Mouse (Mus musculus) embryo, embryonic 10 days (tissue): ENCODE data around the gene Skil.
"Not testable (repeated sequence)": the region's sequence is repeated elsewhere in the genome, so short reads cannot be mapped to it uniquely, and the experiment has no call there.

Source experiments
- DNase-seq: peaks from one replicate; pipeline ENCODE4 v3.0.0-alpha.2; 2015; ENCODE audit warnings: low spot score

Skil gene

DNA sequence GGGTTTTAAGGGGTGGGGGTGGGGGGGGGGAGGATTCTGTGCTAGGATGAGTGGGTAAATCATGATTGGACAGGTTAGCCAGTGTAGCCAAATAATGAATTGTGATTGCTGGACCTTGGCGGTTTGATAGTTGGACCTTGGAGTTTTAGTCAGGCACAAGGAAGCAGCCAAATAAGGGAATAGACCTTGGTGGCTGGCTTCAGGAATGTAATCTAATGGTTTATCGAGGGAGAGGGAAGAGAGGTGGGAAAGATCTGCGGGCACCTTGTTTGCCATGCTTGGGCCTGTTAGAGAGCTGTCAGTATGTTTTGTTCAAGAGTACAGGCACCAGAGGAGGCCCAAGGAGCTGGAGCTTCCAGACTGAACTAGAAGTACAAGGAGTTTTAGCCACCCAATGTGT lies 32.0 kb downstream of the Skil start:
- DNase-seq, result no peak

DNA sequence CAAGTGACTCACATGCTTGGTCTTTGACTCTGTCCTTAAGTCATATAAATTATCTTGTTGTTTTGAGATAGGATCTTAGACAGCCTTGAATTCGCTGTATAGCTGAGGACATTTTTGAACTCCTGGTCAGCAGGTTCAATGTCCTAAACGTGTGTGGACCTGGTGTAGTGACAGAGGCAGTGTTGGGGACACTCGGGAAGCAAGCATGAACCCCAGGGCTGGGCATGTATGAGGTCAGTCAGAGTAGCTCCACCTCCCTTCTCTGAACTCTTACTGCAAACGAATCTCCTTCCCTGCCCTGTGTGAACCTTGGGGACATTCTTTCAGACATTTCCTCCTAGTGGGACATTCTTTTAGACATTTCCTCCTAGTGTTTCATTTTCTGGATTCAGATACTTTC lies 34.9 kb downstream of the Skil start:
- no peak for DNase-seq

DNA sequence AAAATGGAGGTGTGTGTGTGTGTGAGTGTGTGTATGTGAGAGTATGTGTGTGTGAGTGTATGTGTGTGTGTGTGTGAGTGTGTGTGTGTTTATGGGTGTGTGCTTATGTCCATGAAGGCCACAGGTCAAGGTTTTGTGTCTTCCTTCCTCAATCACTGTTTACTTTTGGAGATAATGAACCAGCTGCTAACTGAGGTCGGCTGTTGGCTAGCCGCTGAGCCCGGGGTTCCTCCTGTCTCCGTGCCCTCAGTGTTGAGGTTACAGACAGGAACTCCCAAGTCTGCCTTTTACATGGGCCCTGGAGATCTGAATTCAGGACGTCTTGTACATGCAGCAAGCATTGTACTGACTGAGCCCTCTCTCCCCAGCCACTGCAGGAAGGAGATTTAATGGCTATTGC lies 38.8 kb downstream of the Skil start:
- no peak for DNase-seq

DNA sequence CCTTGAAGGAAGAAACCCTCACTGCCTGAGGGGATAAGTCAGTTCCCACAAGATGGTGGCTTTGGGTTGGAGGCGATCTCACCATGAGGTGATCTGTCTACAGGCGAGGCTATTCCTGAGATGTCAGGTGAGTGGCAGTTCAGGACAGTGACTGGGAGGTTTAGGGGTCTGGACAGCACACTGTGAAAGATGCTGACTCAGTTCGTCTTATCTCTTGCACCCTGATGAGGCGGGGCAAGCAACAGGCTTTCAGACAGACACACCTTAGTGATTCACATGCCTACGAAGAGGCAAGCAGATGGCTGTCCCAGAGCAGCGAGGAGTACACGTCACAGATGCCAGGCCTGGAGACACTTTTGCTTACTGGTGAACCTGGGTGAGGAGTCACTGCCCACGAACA lies 39.4 kb downstream of the Skil start:
- no peak for DNase-seq

DNA sequence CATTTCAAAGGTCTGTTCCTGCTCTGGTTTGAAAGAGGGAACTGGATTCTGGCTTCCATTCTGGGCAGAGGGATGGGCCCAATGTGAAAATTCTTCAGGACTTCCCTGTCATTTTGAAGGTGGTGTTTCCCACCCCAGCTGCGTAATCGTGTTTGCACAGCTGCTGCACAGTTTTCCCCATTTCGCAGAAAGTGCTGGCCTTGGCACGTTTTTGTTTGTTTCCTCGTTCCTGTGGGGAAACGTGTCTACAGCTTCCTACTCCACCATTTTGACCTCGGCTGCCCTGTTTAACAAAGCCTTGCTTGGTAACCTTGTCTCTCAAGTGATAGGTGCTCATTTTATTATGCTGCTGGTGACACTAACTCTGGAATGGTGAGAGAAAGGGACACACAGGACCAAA lies 39.8 kb downstream of the Skil start:
- peak; percentile 21 for DNase-seq

DNA sequence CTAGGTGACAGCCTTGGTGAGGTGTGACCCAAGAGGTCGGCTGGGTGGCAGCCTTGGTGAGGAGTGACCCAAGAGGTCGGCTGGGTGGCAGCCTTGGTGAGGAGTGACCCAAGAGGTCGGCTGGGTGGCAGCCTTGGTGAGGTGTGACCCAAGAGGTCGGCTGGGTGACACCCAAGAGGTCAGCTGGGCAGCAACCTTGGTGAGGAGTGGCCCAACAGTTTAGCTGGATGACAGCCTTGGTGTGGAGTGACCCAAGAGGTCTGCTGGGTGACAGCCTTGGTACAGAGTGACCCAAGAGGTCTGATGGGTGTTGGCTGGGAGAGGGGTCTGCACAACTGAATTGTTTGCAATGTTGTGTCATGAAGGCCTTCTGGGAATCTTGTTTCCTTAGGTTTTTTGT lies 41.7 kb downstream of the Skil start:
- not testable (repeated sequence) for DNase-seq

DNA sequence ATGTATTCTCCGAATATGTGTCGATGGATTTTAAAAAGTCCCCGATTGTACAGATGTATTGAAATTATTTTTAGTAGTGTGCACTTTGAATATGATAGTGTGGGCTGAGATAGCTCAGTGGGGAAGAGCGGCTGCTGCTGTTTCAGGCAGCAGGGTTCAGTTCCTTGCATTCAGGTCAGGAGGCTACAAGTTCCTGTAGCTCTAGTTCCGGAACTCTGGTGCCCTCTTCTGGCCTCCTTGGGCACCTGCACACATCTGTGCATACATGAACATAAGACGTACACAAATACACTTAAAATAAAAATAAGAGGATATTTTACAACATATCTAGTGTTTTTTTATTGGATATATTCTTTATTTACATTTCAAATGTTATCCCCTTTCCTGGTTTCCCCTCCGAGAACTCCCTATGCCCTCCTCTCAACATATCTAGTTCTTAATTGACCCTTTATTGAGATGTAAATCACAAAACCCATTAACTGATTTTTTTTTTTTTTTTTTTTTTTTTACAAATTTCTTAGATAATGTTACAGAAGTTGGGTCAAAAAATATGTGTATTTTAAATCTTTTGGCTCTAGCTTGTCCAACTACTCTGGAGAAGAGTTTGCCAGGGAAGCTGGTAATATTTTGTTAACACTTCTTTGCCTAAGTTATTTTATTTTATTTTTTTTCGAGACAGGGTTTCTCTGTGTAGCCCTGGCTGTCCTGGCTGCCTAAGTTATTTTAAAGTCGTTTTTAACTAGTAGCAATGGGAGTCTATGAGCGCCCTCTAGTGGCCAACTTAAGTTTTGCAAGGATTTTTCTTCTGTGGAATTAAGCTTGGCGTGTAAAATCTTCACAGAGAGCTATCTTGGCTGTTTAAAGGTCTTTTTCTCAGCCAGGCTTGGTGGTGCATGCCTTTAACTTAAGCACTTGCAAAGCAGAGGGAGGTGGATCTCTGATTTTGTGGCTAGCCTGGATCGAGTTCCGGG lies 43.9 kb downstream of the Skil start:
- DNase-seq, result peak; percentile 68

DNA sequence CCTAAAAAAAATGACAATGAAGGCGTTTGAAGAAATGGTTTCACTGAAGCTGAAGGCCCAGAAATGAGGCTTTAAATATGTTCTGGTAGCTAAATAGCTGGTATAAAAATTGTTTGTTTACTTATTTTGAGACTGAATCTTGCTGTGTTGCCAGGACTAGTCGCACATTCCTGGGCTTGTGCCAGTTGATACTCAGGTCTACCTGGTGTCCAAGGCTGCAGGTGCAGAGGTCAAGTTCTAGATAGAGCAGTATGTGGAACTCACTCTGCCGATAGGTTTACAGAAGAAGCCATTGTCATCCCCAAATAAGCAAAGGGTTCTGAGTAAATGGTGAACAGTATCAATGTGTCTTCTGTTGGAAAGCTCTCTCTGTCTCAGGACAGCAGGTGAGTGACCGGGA lies 46.8 kb downstream of the Skil start:
- no peak for DNase-seq

DNA sequence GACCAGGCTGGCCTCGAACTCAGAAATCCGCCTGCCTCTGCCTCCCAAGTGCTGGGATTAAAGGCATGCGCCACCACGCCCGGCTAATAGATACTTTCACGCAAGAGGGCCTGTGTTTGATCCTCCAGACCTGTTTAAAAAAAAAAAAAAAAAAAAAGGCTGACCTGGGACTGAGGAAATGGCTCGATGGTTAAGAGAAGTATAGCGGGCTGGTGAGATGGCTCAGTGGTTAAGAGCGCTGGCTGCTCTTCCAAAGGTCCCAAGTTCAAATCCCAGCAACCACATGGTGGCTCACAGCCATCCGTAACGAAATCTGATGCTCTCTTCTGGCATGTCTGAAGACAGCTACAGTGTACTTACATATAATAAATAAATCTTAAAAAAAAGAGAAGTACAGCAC lies 50.4 kb downstream of the Skil start:
- not testable (repeated sequence) for DNase-seq

DNA sequence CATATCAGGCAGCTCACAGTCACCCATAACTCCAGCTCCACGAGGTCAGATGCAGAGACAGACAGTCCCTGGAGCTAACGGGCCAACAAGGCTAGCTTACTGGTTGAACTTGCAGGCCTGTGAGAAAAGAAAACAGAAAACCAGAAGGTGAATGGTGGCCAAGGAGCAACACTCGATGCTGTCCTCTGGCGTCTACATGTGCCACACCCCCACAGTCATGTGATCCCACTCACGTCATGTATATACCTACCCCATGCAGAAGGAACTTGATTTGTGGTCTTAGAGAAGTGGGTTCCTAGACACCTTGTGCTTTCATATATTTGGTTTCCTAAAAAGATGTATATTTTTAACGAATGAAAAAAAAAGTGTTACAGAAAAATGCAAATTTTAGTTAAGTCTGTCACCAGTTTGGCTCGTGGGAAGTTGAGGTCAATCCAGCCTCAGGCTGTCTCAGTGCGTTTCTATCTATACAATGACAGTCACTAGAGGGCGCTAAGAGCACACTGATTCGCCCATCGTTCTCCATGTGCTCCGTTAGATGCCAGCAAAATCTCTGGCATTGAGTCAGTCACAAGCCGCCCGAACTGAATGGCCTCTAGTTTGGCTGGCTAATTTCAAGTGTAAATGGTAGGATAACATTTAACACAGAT lies 50.9 kb downstream of the Skil start:
- DNase-seq, result peak; percentile 97

DNA sequence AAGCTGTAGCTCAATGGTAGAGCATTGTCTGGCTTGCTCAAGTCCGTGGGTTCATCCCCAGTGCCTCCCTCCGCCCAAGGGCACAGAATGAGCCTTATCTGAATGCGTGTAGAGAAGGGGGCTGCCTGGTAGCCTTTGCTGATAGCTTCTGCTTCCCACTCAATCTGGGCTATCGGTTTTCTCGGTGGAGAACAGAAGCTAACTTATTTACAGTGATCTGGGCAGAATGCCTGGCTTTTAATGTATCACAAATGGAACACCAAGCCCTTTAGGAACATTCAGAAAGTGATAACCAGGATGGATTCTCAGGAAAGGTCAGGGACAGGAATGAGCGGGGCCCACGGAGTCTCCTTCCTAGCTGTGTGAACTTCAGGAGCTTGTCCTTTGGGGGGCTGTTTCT lies 53.7 kb downstream of the Skil start:
- no peak for DNase-seq

DNA sequence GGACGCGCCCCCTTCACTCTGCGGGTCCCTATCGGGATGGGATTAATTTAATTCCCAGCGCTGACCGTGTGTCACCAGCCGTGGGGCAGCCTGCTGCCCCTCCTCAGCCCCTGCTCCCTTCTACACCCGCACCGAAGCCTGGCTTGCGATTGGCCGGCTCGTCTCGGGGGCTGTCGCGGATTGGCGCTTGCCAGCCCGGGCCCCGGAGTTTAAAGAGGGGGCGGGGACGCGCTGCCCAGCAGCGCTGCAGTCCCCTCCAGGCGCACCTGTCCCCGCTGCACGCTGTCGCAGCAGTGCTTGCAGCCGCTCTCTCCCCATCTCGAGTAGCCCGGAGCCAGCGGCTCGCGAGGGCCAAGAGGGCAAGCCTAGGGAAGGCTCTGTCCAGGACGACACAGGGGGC lies 54.8 kb downstream of the Skil start, which contains the start of gene Cldn11:
Cldn11 (plus strand) TSS at position 215 of the 400 bp plus-strand sequence.
- peak; percentile 79 for DNase-seq

DNA sequence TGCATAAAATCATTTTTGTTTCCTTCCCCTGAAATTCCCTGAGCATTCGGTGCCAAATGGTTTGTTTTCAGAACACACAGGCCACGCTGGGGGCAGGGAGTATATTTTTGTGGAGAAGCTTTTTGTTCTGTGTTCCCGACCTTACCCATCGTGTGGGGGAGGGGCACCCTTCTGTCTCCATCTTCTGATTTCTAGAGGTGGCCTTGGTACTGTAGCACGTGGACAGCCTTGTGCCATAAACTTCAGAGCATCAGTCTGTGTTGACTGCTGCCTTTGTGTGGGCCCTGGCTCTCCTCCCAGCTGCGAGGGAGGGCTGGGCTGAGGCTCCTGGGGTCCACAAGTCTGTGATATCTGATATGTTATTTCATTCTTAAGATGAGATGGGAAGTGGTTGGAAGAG lies 57.2 kb downstream of the Skil start:
- DNase-seq, result no peak

DNA sequence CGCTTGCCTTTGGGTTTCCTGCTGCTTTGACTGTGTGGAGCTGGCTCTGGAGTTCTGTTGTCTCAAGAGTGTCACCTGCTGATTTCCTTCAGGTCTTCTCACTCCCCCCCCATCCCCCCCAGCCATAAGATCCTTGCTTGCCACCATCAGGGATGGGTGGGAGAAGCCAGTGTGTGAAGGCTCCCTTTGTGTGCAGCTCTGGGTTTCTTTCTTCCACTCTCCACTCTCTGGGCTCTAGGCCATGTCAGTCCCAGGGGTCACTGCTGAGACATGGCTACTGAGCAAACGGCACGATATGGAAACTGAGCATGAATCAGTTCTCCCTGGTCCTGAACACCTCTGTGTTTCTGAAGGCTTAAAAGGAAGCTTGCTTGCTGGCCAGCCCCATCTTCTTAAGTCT lies 61.3 kb downstream of the Skil start:
- DNase-seq, result no peak

DNA sequence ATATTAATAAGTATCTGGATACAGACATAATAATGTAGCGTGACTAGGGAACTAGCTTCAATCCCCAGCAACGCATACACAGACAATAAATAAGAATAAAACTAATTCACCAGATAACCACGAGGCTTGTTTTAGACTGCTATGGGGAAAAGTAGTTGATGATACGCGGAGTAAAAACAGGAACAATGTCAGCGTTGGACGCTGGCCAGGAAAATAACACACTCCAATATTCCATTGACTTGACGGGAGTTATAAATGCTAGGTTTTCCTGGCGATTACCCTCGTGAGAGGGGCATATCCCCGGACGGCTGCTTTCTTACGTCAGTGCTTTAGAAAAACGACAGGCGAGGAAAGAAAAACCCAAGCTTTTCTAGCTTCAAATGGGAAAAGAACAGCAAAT lies 62.9 kb downstream of the Skil start:
- no peak for DNase-seq

DNA sequence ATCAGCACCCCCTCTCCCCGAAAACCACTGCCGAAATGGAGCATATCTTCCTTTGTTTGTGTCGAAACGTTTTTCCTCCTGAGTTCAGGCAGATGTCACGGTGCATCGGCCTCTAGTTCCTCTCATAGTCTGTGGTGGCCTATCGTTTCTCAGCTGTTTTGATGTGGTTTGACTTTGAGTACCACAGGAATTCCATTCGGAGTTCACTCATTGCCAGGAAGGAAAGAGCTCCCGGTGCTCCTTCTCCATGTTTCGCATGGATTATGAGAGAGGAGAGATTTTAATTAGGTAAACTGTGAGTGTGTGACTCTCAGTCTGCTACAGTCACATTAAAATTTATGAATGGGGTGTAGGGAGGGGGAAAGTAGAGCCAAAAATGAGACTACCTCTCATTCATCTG lies 65.2 kb downstream of the Skil start:
- no peak for DNase-seq

DNA sequence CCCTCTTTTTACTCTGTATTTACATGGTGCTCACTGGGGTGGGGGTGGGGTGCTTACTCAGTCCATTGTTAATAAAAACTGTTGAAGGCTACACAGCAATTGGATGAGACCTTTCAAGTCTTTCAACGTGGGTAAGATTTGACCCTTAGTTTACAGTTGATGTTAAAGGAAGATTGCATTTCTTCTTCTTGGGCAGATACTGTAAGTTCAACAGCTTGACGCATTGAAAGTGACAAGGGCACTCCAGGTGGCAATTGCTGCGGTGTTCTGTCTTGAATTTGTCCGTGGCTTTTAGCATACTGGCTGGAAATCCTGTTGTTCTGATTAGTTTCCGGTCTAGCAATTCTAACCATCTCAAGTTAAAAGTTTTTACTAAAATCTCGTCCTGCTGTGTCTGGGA lies 66.5 kb downstream of the Skil start:
- DNase-seq, result no peak

DNA sequence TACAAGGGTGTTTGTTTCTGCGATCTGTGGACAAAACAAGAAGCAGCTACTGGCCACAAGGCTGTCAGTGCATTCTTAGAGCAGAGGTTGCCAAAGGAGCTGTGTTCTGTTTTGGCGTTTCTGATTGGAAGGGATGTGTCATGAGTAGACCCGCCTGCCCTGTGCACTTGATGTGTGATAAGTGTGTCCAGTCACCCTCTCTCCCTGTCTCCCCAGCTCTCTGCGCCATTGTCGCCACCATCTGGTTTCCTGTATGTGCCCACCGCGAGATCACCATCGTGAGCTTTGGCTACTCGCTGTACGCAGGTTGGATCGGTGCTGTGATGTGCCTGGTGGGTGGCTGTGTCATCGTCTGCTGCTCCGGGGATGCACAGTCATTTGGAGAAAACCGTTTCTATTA lies 68.0 kb downstream of the Skil start:
- no peak for DNase-seq

DNA sequence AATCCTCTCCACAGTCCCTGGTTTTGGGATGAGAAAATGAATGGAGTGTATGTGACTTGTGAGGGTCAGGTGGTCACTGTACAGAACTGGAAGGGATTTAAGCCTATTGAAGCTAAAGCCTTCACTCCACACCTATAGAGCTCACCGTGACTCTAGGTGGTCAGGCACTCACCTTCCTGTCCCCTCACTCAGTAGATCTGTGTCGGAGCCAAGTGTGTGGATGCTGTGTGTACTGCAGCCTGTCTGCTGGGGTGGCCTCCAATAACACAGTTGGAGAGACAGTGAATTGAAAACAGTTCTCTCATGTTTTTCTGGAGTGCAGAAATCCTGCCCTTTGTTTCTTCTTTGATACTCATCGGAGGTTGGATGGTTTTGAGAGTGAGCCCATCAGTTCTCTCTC lies 70.9 kb downstream of the Skil start:
- DNase-seq, result no peak

DNA sequence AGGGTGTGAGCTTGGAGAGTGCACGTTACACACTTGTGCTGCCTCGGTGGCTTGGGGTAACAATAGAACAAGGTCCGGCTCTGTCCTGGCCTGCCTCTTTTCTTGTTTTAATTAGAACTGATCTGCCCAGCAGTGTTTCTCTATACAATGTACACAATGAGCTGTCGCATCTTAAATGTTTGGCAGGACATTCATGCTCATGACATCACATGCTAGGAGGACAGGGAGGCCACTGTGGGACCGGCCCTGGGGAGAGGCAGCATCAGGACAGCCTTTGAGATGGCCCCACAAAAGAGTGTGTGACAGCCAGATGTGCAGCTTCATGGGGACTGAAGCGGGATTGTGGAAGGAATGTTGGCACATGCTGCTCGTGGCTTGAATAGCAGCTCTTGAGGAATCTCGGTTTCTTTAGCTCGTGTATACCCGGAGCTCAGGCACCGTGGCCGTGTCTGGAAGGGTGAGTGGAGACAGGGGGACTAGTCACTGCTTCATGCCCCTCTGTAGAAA lies 71.6 kb downstream of the Skil start:
- peak; percentile 24 for DNase-seq
